Mouse (Mus musculus) ES-Bruce4 (cell line): ENCODE measurements at regions not wholly inside any gene's neighbourhood (a gene's known extent, or its start where the extent isn't known, plus 50 kb on each side); places are given as distances from the start of the nearest gene placed in this dataset.

Source experiments
- CTCF ChIP-seq: IDR thresholded peaks from one replicate; pipeline ENCODE4 v1.8.1; 2011; ENCODE audit warnings: low read depth, low read length
- POLR2A ChIP-seq: IDR thresholded peaks from one replicate; pipeline ENCODE4 v1.8.1; 2011; ENCODE audit warnings: low read length; ENCODE audit not compliant: insufficient read depth

GRCm38 (mm10) chr7:70029311-70029710, 337.2 kb downstream of the Nr2f2 start:
- TF ChIP-seq POLR2A (no peak), CTCF (no peak)
